Mouse (Mus musculus) intestine, embryonic 14.5 days (tissue): ENCODE results near the gene Diexf. TPM values are rescaled to one million over a fixed set of nuclear protein-coding genes. Genes with fewer than 3 reads are reported as not detected.

Experiments
- ATAC-seq: fragments of 200-750 bp; cut with Nextera tagmentation; replicated peaks from 2 replicates; pipeline ENCODE4 v1.8.0; 2017; ENCODE audit warnings: low read depth, moderate number of reproducible peaks, moderate TSS enrichment, moderate library complexity; ENCODE audit not compliant: low FRiP score, low TSS enrichment
- DNase-seq: peaks from one replicate; pipeline ENCODE4 v3.0.0-alpha.2; 2018; ENCODE audit warnings: low spot score
- H3K27ac ChIP-seq: fragments of 300-500 bp; sonication (generic); 2 replicates; pipeline ENCODE4 v1.5.1; 2014; ENCODE audit warnings: low read depth, mild to moderate bottlenecking, control low read depth
- H3K27me3 ChIP-seq: fragments of 300-500 bp; sonication (generic); replicated peaks from 2 replicates; pipeline ENCODE4 v1.6.1; 2014; ENCODE audit warnings: low read length, control low read depth; ENCODE audit not compliant: control insufficient read depth, insufficient read depth
- H3K36me3 ChIP-seq: fragments of 300-500 bp; sonication (generic); 2 replicates; pipeline ENCODE4 v1.6.1; 2014; ENCODE audit warnings: low read length, control low read depth; ENCODE audit not compliant: control insufficient read depth, insufficient read depth
- H3K4me1 ChIP-seq: fragments of 300-500 bp; sonication (generic); replicated peaks from 2 replicates; pipeline ENCODE4 v1.6.1; 2014; ENCODE audit warnings: low read length, control low read depth, mixed read lengths; ENCODE audit not compliant: control insufficient read depth, insufficient read depth
- H3K4me2 ChIP-seq: fragments of 300-500 bp; sonication (generic); 2 replicates; pipeline ENCODE4 v1.6.1; 2014; ENCODE audit warnings: low read length
- H3K4me3 ChIP-seq: fragments of 300-500 bp; sonication (generic); 2 replicates; pipeline ENCODE4 v1.5.1; 2014; ENCODE audit warnings: low read depth, low read length, control low read depth, mixed read lengths
- H3K9ac ChIP-seq: fragments of 300-500 bp; sonication (generic); 2 replicates; pipeline ENCODE4 v1.6.1; 2014; ENCODE audit warnings: mild to moderate bottlenecking, low read length
- H3K9me3 ChIP-seq: fragments of 300-500 bp; sonication (generic); 2 replicates; pipeline ENCODE4 v1.6.1; 2016; ENCODE audit warnings: low read length, control low read depth; ENCODE audit not compliant: control insufficient read depth
- WGBS: fragments of 180-500 bp; shearing (Covaris S2); extraction: QIAGEN DNeasy Blood & Tissue Kit; methylation state at CpG from one replicate; pipeline ENCODE4 v1.1.7; 2014; 5-methylcytosine and 5-hydroxymethylcytosine counted together
- polyA plus RNA-seq: library from polyadenylated mRNA; unstranded; fragments of >200 nt; fragmentation: Nextera tagmentation; extraction: Ambion mirVana; gene quantifications from 2 replicates; pipeline ENCODE4 v1.2.1, GENCODE M21; 2014

Gene Diexf
- polyA plus RNA-seq, 1 experiment from 2014 or later: 11.2 TPM

- H3K36me3 ChIP-seq: no peaks in the 10 kb centered on the region
- peak; percentile 63 for DNase-seq
- peak overlapping the region; percentile 39 for H3K27ac ChIP-seq
- H3K9ac ChIP-seq: no peak overlapping the region
- no peak overlapping the region for H3K4me3 ChIP-seq
- 38% methylated on average over 9 of the region's 9 CpGs for WGBS
- peak; percentile 27; the same call in 1 of the 2 replicates for ATAC-seq
- no peaks in the 10 kb centered on the region for H3K27me3 ChIP-seq
- no peak overlapping the region for H3K4me2 ChIP-seq
- no peaks in the 10 kb centered on the region for H3K9me3 ChIP-seq
- H3K4me1 ChIP-seq: peaks cover 10% of the 10 kb centered on the region
Measured at GRCm38 (mm10) chr1:193086842-193087476, 43.1 kb downstream of the Diexf start.

GRCm38 (mm10) chr1:193086111-193086841, 43.8 kb downstream of the Diexf start:
- ATAC-seq (no peak), DNase-seq (no peak)
- Histone ChIP-seq H3K4me2 (no peak overlapping the region), H3K27me3 (no peaks in the 10 kb centered on the region), H3K9me3 (no peaks in the 10 kb centered on the region), H3K9ac (no peak overlapping the region), H3K36me3 (no peaks in the 10 kb centered on the region), H3K27ac (peak overlapping the region; percentile 39; the same call in 1 of the 2 replicates), H3K4me3 (no peak overlapping the region), H3K4me1 (peaks cover 10% of the 10 kb centered on the region)
- 73% methylated on average over 4 of the region's 4 CpGs for WGBS

GRCm38 (mm10) chr1:193085541-193086020, 44.5 kb downstream of the Diexf start:
- Histone ChIP-seq H3K27ac (no peak overlapping the region), H3K4me2 (no peak overlapping the region), H3K27me3 (no peaks in the 10 kb centered on the region), H3K4me1 (peaks cover 10% of the 10 kb centered on the region), H3K9me3 (no peaks in the 10 kb centered on the region), H3K9ac (no peak overlapping the region), H3K4me3 (no peak overlapping the region), H3K36me3 (no peaks in the 10 kb centered on the region)
- 67% methylated on average over 5 of the region's 5 CpGs for WGBS
- no peak for ATAC-seq
- DNase-seq: no peak

- H3K4me1 ChIP-seq: peaks cover 10% of the 10 kb centered on the region
- WGBS: 90% methylated on average over 1 of the region's 1 CpGs
- no peaks in the 10 kb centered on the region for H3K27me3 ChIP-seq
- no peak overlapping the region for H3K9ac ChIP-seq
- H3K9me3 ChIP-seq: no peaks in the 10 kb centered on the region
- H3K27ac ChIP-seq: no peak overlapping the region
- ATAC-seq (no peak), DNase-seq (no peak)
- no peak overlapping the region for H3K4me3 ChIP-seq
- no peaks in the 10 kb centered on the region for H3K36me3 ChIP-seq
- no peak overlapping the region for H3K4me2 ChIP-seq
Measured at GRCm38 (mm10) chr1:193084016-193084415, 46.1 kb downstream of the Diexf start.

GRCm38 (mm10) chr1:193083051-193083450, 47.0 kb downstream of the Diexf start:
- no peak overlapping the region for H3K9ac ChIP-seq
- H3K36me3 ChIP-seq: no peaks in the 10 kb centered on the region
- ATAC-seq (no peak), DNase-seq (no peak)
- H3K4me2 ChIP-seq: no peak overlapping the region
- no peaks in the 10 kb centered on the region for H3K9me3 ChIP-seq
- no peaks in the 10 kb centered on the region for H3K27me3 ChIP-seq
- H3K4me3 ChIP-seq: no peak overlapping the region
- no peak overlapping the region for H3K27ac ChIP-seq
- peaks cover 10% of the 10 kb centered on the region for H3K4me1 ChIP-seq
- WGBS: 85% methylated on average over 7 of the region's 7 CpGs

- no peaks in the 10 kb centered on the region for H3K9me3 ChIP-seq
- H3K9ac ChIP-seq: no peak overlapping the region
- 59% methylated on average over 10 of the region's 10 CpGs for WGBS
- H3K36me3 ChIP-seq: no peaks in the 10 kb centered on the region
- H3K27ac ChIP-seq: no peak overlapping the region
- H3K4me3 ChIP-seq: no peak overlapping the region
- no peak for DNase-seq
- ATAC-seq: no peak
- peaks cover 8% of the 10 kb centered on the region for H3K4me1 ChIP-seq
- H3K27me3 ChIP-seq: no peaks in the 10 kb centered on the region
- H3K4me2 ChIP-seq: no peak overlapping the region
Measured at GRCm38 (mm10) chr1:193082311-193082921, 47.7 kb downstream of the Diexf start.

- 87% methylated on average over 3 of the region's 3 CpGs for WGBS
- Histone ChIP-seq H3K4me1 (no peaks in the 10 kb centered on the region), H3K9ac (no peak overlapping the region), H3K9me3 (no peaks in the 10 kb centered on the region), H3K4me3 (no peak overlapping the region), H3K4me2 (no peak overlapping the region), H3K27me3 (no peaks in the 10 kb centered on the region), H3K27ac (no peak overlapping the region), H3K36me3 (no peaks in the 10 kb centered on the region)
- DNase-seq (no peak), ATAC-seq (no peak)
Measured at GRCm38 (mm10) chr1:193062618-193063017, 67.5 kb downstream of the Diexf start.

- ATAC-seq (no peak), DNase-seq (no peak)
- no peaks in the 10 kb centered on the region for H3K9me3 ChIP-seq
- no peak overlapping the region for H3K9ac ChIP-seq
- H3K4me2 ChIP-seq: no peak overlapping the region
- H3K27me3 ChIP-seq: no peaks in the 10 kb centered on the region
- no peak overlapping the region for H3K4me3 ChIP-seq
- H3K4me1 ChIP-seq: no peaks in the 10 kb centered on the region
- WGBS: 87% methylated on average over 2 of the region's 2 CpGs
- no peaks in the 10 kb centered on the region for H3K36me3 ChIP-seq
- H3K27ac ChIP-seq: no peak overlapping the region
Measured at GRCm38 (mm10) chr1:193060167-193060566, 69.9 kb downstream of the Diexf start.
